Mouse (Mus musculus) MEL (cell line): ENCODE measurements around the gene Mrpl39. TPM values are rescaled to one million over a fixed set of nuclear protein-coding genes. Genes with fewer than 3 reads are reported as not detected.

Source experiments
- DNase-seq: peaks from one replicate; pipeline ENCODE4 v3.0.0; 2011; ENCODE audit warnings: low read depth, low spot score
- H3K27ac ChIP-seq: 2 replicates; pipeline ENCODE4 v1.5.1; 2012; ENCODE audit warnings: low read depth, mild to moderate bottlenecking, control low read depth, low read length, moderate library complexity; ENCODE audit not compliant: control insufficient read depth
- H3K27me3 ChIP-seq, 2 experiments: fragments of 150-350 bp in 1 of 2; sonication (generic) in 1 of 2; 2 replicates each; pipeline ENCODE4 v1.6.1; 2012; ENCODE audit warnings: low read length in 2 of 2, mild to moderate bottlenecking in 2 of 2, improper control_type of control experiment in 1 of 2, moderate library complexity in 1 of 2; ENCODE audit not compliant: insufficient read depth in 2 of 2, control insufficient read depth in 1 of 2
- H3K36me3 ChIP-seq, 2 experiments: 2 replicates each; pipeline ENCODE4 v1.6.1; 2012 to 2014; ENCODE audit warnings: low read length in 2 of 2, improper control_type of control experiment in 1 of 2, inconsistent platforms in 1 of 2, mild to moderate bottlenecking in 1 of 2; ENCODE audit not compliant: insufficient read depth in 2 of 2, control insufficient read depth in 1 of 2
- H3K4me1 ChIP-seq, 2 experiments: fragments of 150-350 bp in 1 of 2; sonication (generic) in 1 of 2; 2 replicates each; pipeline ENCODE4 v1.6.1; 2012; ENCODE audit warnings: low read length in 2 of 2, improper control_type of control experiment in 1 of 2, mild to moderate bottlenecking in 1 of 2; ENCODE audit not compliant: insufficient read depth in 2 of 2, control insufficient read depth in 1 of 2
- H3K4me3 ChIP-seq, 2 experiments: fragments of 150-350 bp in 1 of 2; sonication (generic) in 1 of 2; 2 replicates each; pipeline ENCODE4 v1.5.1; 2012; ENCODE audit warnings: low read depth in 2 of 2, low read length in 2 of 2, mild to moderate bottlenecking in 2 of 2, moderate library complexity in 2 of 2, control low read depth in 1 of 2, improper control_type of control experiment in 1 of 2; ENCODE audit not compliant: control insufficient read depth in 1 of 2, insufficient read depth in 1 of 2
- H3K79me2 ChIP-seq: 2 replicates; pipeline ENCODE4 v1.6.1; 2012; ENCODE audit warnings: mild to moderate bottlenecking, low read length, moderate library complexity; ENCODE audit not compliant: control insufficient read depth, poor library complexity, insufficient read depth
- H3K9ac ChIP-seq: 2 replicates; pipeline ENCODE4 v1.6.1; 2012; ENCODE audit warnings: low read depth, mild to moderate bottlenecking, control low read depth, low read length, moderate library complexity; ENCODE audit not compliant: control insufficient read depth, poor library complexity, severe bottlenecking
- H3K9me3 ChIP-seq: fragments of 150-350 bp; sonication (generic); replicated peaks from 2 replicates; pipeline ENCODE4 v1.6.1; 2012; ENCODE audit warnings: mild to moderate bottlenecking, low read length, improper control_type of control experiment, moderate library complexity; ENCODE audit not compliant: insufficient read depth
- CHD2 ChIP-seq: IDR thresholded peaks from 2 replicates; pipeline ENCODE4 v1.6.1; 2011; ENCODE audit warnings: low read length, improper control_type of control experiment
- CTCF ChIP-seq, 3 experiments: IDR thresholded peaks in 2 of 3; conservative IDR thresholded peaks in 1 of 3; 2 replicates each; pipeline ENCODE4 v1.5.1; 2011 to 2012; ENCODE audit warnings: low read length in 3 of 3, low read depth in 2 of 3, mild to moderate bottlenecking in 2 of 3, improper control_type of control experiment in 1 of 3, inconsistent platforms in 1 of 3, mixed read lengths in 1 of 3, moderate library complexity in 1 of 3; ENCODE audit not compliant: control insufficient read depth in 1 of 3, insufficient read depth in 1 of 3, poor library complexity in 1 of 3, severe bottlenecking in 1 of 3
- E2F4 ChIP-seq: IDR thresholded peaks from 2 replicates; pipeline ENCODE4 v1.6.1; 2011; ENCODE audit warnings: low read depth, low read length, improper control_type of control experiment, borderline replicate concordance
- ELF1 ChIP-seq: IDR thresholded peaks from 2 replicates; pipeline ENCODE4 v1.6.1; 2014; ENCODE audit warnings: low read depth, mild to moderate bottlenecking, inconsistent platforms, low read length, improper control_type of control experiment, moderate library complexity
- ETS1 ChIP-seq: IDR thresholded peaks from 2 replicates; pipeline ENCODE4 v1.6.1; 2012; ENCODE audit warnings: low read depth, mild to moderate bottlenecking, inconsistent platforms, low read length, improper control_type of control experiment, moderate library complexity
- GABPA ChIP-seq: IDR thresholded peaks from 2 replicates; pipeline ENCODE4 v1.6.1; 2012; ENCODE audit warnings: low read depth, mild to moderate bottlenecking, inconsistent platforms, low read length, improper control_type of control experiment, moderate library complexity
- GATA1 ChIP-seq: IDR thresholded peaks from 2 replicates; pipeline ENCODE4 v1.6.1; 2011; ENCODE audit warnings: low read depth, low read length, improper control_type of control experiment
- KAT2A ChIP-seq: conservative IDR thresholded peaks from 2 replicates; pipeline ENCODE4 v1.6.1; 2012; ENCODE audit warnings: low read depth, low read length, improper control_type of control experiment, inconsistent platforms
- MYB ChIP-seq: IDR thresholded peaks from 2 replicates; pipeline ENCODE4 v1.6.1; 2011; ENCODE audit warnings: mild to moderate bottlenecking, low read depth, low read length, improper control_type of control experiment
- MYC ChIP-seq: IDR thresholded peaks from 2 replicates; pipeline ENCODE4 v1.6.1; 2011; ENCODE audit warnings: low read depth, mild to moderate bottlenecking, low read length, improper control_type of control experiment, moderate library complexity
- POLR2A ChIP-seq, 2 experiments: IDR thresholded peaks; 2 replicates each; pipeline ENCODE4 v1.6.1; 2011 to 2012; ENCODE audit warnings: low read length in 2 of 2, mild to moderate bottlenecking in 2 of 2, control low read depth in 1 of 2, improper control_type of control experiment in 1 of 2, low read depth in 1 of 2, moderate library complexity in 1 of 2; ENCODE audit not compliant: control insufficient read depth in 1 of 2, insufficient read depth in 1 of 2, poor library complexity in 1 of 2
- POLR2AphosphoS2 ChIP-seq: IDR thresholded peaks from 2 replicates; pipeline ENCODE4 v1.6.1; 2011; ENCODE audit warnings: low read length, improper control_type of control experiment
- RCOR1 ChIP-seq: IDR thresholded peaks from 2 replicates; pipeline ENCODE4 v1.6.1; 2012; ENCODE audit warnings: low read depth, mild to moderate bottlenecking, inconsistent platforms, low read length, improper control_type of control experiment
- SIN3A ChIP-seq: IDR thresholded peaks from 2 replicates; pipeline ENCODE4 v1.6.1; 2012; ENCODE audit warnings: low read length, improper control_type of control experiment, inconsistent platforms
- SMC3 ChIP-seq: IDR thresholded peaks from 2 replicates; pipeline ENCODE4 v1.6.1; 2011; ENCODE audit warnings: low read depth, low read length, improper control_type of control experiment
- TBP ChIP-seq: IDR thresholded peaks from 2 replicates; pipeline ENCODE4 v1.8.0; 2011; ENCODE audit warnings: low read depth, low read length, improper control_type of control experiment
- UBTF ChIP-seq: IDR thresholded peaks from 2 replicates; pipeline ENCODE4 v1.6.1; 2012; ENCODE audit warnings: low read depth, mild to moderate bottlenecking, inconsistent platforms, low read length, improper control_type of control experiment, moderate library complexity, borderline replicate concordance; ENCODE audit not compliant: insufficient read depth
- USF1 ChIP-seq: IDR thresholded peaks from 2 replicates; pipeline ENCODE4 v1.6.1; 2014; ENCODE audit warnings: low read depth, mild to moderate bottlenecking, inconsistent platforms, low read length, improper control_type of control experiment, moderate library complexity
- USF2 ChIP-seq, 2 experiments: IDR thresholded peaks; 2 replicates each; pipeline ENCODE4 v1.6.1; 2011 to 2012; ENCODE audit warnings: improper control_type of control experiment in 2 of 2, low read length in 2 of 2, borderline replicate concordance in 1 of 2, inconsistent platforms in 1 of 2, low read depth in 1 of 2, mild to moderate bottlenecking in 1 of 2; ENCODE audit not compliant: insufficient read depth in 1 of 2
- ZC3H11A ChIP-seq: IDR thresholded peaks from 2 replicates; pipeline ENCODE4 v1.6.1; 2012; ENCODE audit warnings: low read depth, mild to moderate bottlenecking, inconsistent platforms, low read length, improper control_type of control experiment
- ZMIZ1 ChIP-seq: IDR thresholded peaks from 2 replicates; pipeline ENCODE4 v1.6.1; 2012; ENCODE audit warnings: low read depth, mild to moderate bottlenecking, inconsistent platforms, low read length, improper control_type of control experiment, moderate library complexity
- polyA plus RNA-seq, 2 experiments: library from polyadenylated mRNA; stranded (reverse) in 1 of 2; unstranded in 1 of 2; fragments of >175 nt in 1 of 2; fragments of >200 nt in 1 of 2; gene quantifications; 2 replicates each; pipeline versions ENCODE4 v1.2.1 to v1.2.4; 2012; ENCODE audit warnings: low replicate concordance in 2 of 2, low read depth in 1 of 2; ENCODE audit not compliant: insufficient read length in 2 of 2, insufficient read depth in 1 of 2, missing spikeins in 1 of 2
- total RNA-seq: library from RNA; depleted of rRNA; stranded (reverse); fragments of 300-350 nt; gene quantifications from 2 replicates; pipeline ENCODE4 v1.2.3, GENCODE M21; 2012

Gene Mrpl39
- total and polyA plus RNA-seq, 3 experiments, result 48.3 to 50.9 TPM; not detected in 1

DNA sequence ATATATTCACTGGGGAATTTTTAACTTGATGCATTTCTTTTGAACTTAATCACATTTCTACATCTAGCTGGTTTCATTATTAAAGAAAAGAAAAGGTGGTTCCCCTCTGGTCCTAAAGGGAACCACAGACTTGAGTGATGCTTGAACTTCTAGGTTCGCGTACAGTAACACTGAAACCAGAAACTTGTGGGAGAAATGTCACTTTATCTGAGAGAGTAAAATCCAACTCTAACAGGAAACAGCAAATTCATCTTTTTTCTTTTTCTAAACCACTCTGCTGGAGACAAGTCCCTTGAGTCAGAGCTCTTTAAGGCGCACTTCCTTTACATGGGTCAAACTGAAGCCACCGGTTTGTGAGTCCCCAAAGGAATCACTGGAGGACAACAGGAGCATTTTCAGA is 22.4 kb downstream of the Mrpl39 start:
- H3K36me3 ChIP-seq, result no peaks in the 10 kb centered on the region
- no peaks in the 10 kb centered on the region for H3K27me3 ChIP-seq
- no peak overlapping the region for H3K4me3 ChIP-seq
- no peaks in the 10 kb centered on the region for H3K79me2 ChIP-seq
- no peak for DNase-seq
- no peaks in the 10 kb centered on the region for H3K9me3 ChIP-seq
- no peak overlapping the region for H3K27ac ChIP-seq
- peaks cover 0 to 2% of the 10 kb centered on the region in 2 experiments; a peak in 1 of 4 replicates for H3K4me1 ChIP-seq
- H3K9ac ChIP-seq, result no peak overlapping the region
- TF ChIP-seq TBP (no peak), GATA1 (no peak), MYC (no peak), ELF1 (no peak), RCOR1 (no peak), CHD2 (no peak), E2F4 (no peak), KAT2A (no peak), ZMIZ1 (no peak), SMC3 (no peak), ETS1 (no peak), POLR2A (IDR thresholded peaks at IDR 0.05; ENCODE audit: control insufficient read depth in 1 of 2, insufficient read depth in 1 of 2, low read depth in 1 of 2, low read length in 2 of 2, poor library complexity in 1 of 2) (no peak), USF1 (no peak)

DNA sequence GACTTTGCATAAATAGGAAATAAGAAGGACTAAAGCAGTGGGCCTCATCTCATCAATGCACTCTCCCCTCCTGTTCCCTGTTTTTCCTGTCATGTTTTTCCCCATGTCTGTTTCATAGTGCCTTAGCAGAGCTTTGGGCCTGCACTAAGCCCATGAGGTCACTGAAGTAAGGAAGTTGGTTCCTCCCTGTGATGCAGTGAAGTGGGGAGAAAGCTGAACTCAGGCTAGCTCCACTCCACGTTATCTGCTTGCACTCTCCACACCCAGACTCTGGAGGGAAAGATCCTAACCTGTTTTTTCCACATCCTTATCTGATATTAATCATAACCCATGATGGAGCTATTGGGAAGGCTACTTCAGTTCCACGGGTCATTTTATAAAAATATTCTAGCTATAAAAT is 26.9 kb downstream of the Mrpl39 start:
- H3K4me3 ChIP-seq, result no peak overlapping the region
- H3K79me2 ChIP-seq, result no peaks in the 10 kb centered on the region
- no peak overlapping the region for H3K27ac ChIP-seq
- H3K9me3 ChIP-seq, result no peaks in the 10 kb centered on the region
- no peaks in the 10 kb centered on the region for H3K36me3 ChIP-seq
- DNase-seq, result no peak
- no peaks in the 10 kb centered on the region; a peak in 1 of 4 replicates for H3K27me3 ChIP-seq
- TF ChIP-seq UBTF (no peak), GABPA (no peak), USF2 (IDR thresholded peaks at IDR 0.05; ENCODE audit: borderline replicate concordance in 1 of 2, insufficient read depth in 1 of 2, low read depth in 1 of 2, low read length in 2 of 2) (no peak)
- H3K9ac ChIP-seq, result no peak overlapping the region
- H3K4me1 ChIP-seq, result no peaks in the 10 kb centered on the region

DNA sequence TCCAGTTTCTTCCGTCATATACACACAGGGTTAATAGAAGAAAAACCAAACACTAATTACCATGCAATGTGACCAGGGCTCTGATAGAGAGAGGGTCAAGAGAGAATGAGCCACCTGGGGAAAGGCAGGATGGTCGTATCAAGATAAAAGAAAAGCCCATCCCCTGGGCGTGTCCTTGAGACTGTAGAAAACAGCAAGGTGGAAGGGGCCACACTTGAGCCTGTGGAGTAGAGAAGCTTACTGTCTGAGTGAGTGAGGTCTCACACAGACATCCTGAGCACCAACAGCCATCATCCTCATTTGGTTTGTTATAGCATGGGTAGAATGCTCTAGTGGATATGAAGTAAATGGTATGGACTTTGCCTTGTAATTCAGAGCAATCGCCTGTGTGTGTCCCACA is 27.7 kb downstream of the Mrpl39 start:
- Histone ChIP-seq H3K79me2 (no peaks in the 10 kb centered on the region), H3K27me3 (no peaks in the 10 kb centered on the region; a peak in 1 of 4 replicates), H3K9me3 (no peaks in the 10 kb centered on the region), H3K9ac (no peak overlapping the region), H3K4me3 (no peak overlapping the region), H3K36me3 (no peaks in the 10 kb centered on the region), H3K4me1 (no peaks in the 10 kb centered on the region), H3K27ac (no peak overlapping the region)
- no peak for DNase-seq
- TF ChIP-seq POLR2AphosphoS2 (no peak), MYB (no peak), SMC3 (no peak), CTCF (IDR thresholded peaks at IDR 0.05 in 2 of 3, conservative IDR thresholded peaks at IDR 0.05 in 1 of 3; ENCODE audit: control insufficient read depth in 1 of 3, insufficient read depth in 1 of 3, low read depth in 2 of 3, low read length in 3 of 3, poor library complexity in 1 of 3, severe bottlenecking in 1 of 3) (no peak), SIN3A (no peak), UBTF (no peak), ZC3H11A (no peak), ELF1 (no peak)
- TF ChIP-seq, all 39 proteins: peak for 0
